Mouse (Mus musculus) fibroblast of lung, adult 2 months (primary cell): ENCODE data around the gene Wdr25.
A peak's percentile ranks its signal among the peaks of the same experiment; 100 is the strongest.

Source experiments
- DNase-seq: peaks from one replicate; pipeline ENCODE4 v3.0.0-alpha.2; 2011; ENCODE audit warnings: low read depth

The Wdr25 gene

DNA sequence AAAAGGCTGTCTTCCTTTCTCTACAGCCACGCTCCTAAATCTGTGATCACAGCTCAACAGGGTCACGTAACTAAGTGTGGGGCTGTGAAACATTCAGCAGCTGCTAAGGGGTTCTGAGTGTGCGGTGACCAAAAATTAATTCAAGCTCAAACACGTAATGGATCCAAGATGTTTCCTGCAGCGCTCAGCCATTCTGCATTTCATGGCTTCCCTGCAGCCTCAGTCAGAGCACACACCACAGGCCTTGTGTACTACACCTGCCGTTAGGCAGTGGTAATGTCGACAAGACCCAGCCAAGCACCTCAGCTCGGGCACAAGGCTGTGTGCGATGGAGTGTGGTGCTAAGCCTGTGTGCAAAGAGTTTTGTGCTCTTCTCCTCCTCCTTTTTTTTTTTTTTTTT lies 94.0 kb downstream of the Wdr25 start:
- no peak for DNase-seq

DNA sequence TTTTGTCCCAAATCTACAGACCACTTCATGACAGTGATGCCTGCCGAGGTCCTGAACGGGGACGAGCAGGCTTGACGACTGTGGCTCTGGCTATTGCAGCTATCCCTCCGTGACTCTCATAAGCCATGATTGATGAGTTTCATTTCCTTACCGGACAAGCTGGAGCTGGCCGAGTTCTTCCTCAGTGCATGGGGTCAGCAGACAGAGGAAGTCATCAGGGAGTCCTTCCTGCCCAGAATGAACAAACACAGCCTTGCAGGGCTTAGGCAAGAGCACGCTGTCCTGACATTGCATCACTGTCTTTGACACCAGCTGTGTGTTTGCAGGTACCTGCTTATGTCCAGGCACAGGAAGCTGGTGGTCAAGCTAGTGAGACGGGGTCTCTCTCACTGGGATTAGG lies 97.0 kb downstream of the Wdr25 start:
- no peak for DNase-seq

DNA sequence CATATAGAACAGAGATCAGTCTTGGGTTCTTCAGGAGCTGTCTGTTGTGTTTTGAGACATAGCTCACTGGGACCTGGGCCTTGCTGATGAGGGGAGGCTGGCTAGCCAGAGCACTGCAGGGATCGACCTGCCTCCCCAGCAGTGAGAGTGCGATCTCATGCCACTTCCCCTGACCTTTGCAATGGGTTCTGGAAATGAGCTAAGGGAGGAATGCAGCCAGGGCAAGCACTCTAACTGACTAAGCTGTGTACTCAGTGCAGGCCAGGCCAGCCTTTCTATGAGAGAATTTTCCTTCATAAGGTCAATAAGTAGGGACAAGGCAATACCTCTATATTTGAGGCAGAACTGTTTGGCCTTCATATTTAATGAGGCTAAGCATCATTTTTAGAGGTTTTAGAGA lies 99.6 kb downstream of the Wdr25 start:
- DNase-seq = no peak

DNA sequence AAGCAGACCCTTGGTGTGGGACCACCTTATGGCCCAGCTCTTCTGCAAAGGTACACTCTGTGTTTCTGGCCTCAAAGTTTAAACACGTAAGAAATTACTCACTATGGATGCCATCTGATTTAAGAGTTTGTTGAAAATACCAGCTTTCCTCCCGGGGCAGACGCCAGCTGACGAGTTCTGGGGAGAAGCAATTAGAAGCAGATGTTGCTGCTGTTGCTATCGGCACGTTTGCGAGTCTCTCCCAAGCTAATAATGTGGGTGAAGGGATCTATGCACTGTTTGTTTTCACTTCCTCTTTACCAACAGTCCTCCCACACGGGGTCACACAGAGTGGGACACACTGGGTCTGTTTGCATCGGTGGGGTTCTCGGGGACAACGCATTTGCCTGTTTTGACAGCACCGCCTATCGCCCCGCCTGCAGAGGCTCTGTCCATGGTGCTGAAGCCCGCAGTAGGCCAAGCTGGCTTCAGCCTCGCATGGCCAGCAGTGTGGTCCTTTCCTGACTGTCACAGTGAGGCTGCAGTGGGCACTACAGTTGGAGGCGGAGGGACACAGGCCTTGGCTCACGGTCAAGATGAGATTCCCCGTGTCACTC lies 101.1 kb downstream of the Wdr25 start:
- DNase-seq = peak; percentile 78

DNA sequence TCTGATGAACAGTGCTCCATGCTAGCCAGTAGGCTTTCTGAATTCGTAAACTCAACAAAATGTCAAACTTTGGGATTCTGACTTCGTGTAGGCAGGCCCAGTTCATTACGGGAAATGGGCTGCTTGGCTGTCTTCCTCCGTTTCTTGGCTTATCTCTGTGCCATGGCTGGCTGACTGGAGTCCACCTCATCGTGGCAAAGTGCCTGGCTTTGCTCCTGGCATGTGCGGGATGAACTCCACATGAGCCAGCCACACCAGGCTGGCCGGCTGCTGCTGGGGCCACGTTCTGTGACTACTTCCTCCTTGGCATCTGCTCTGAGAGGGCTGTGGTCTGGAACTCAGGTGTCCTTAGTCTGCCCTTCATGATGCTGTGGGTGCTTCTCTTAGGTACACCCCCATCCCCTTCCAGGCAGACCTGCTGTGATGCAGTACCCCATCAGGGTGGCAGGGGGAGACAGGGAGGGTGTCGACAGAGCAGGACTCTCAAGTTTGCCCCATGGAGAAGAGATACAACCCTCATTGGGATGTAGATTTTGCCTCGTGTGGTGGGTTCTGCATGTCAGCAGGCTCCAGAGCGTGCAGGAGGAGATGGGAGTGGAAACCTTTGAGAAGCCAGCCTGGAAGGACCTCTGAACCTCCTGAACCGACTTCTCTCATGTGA lies 102.7 kb downstream of the Wdr25 start:
- DNase-seq = no peak

DNA sequence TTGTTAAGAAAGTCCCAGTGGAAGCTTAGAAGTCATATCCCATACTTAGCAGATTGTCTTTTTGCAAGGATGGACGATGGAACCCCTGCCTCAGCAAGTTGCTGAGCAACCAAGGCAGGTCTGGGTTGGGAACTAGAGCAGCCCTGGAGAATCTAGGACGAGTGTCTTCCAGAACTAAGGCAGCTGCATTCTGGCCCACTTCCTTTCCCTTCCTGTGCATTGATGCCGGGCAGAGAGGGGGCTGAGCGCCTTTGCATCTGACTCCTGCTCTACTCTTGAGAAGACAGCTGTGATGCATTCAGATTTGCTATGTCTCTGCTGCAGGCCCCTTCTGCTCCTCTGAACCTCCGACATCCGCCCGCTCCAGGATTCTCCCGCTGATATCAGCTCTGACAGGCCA lies 103.8 kb downstream of the Wdr25 start:
- DNase-seq = no peak

DNA sequence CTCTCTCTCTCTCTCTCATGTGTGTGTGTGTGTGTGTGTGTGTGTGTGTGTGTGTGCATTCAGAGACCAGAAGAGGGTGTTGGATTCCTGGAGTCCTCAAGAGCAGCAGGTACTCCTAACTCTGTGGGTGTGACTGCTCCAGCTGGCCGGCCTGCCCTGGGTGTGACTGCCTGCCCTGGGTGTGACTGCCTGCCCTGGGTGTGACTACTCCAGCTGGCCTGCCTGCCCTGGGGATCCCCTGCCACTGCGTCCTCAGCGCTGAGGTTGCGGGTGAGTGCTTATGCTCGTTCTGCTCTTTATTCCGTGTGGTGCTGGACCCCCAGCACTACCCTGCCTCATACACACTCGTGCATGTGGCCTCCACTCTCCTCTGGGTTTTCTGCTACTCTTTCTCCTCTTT lies 109.5 kb downstream of the Wdr25 start:
- no peak for DNase-seq

DNA sequence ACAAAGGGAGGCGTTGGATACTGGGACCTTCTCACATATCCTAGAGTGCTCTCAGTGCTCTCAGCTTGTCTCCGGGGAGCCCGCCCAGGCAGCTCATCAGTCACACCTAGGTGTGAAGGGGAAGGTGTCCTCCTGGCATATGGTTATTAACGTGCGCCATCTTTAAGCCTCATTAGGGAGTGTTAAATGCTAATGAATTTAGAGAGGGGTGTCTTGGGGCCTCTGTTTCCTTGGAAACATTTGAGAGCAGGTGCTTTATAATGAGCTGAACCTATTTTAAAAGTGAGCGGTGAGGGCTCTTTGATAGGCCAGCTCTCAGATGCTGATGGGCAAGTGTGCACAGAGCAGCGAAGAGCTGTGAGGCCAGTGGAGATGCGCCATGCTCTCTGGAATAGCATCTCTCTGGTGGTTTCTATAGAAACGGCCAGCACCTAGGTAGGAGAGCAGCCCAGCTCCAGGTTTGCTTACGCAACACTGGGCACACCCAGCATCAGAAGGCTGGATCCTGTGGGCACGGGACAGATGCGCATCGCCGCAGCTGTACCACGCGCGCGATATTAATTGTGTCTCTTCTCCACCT lies 116.7 kb downstream of the Wdr25 start:
- DNase-seq = no peak

DNA sequence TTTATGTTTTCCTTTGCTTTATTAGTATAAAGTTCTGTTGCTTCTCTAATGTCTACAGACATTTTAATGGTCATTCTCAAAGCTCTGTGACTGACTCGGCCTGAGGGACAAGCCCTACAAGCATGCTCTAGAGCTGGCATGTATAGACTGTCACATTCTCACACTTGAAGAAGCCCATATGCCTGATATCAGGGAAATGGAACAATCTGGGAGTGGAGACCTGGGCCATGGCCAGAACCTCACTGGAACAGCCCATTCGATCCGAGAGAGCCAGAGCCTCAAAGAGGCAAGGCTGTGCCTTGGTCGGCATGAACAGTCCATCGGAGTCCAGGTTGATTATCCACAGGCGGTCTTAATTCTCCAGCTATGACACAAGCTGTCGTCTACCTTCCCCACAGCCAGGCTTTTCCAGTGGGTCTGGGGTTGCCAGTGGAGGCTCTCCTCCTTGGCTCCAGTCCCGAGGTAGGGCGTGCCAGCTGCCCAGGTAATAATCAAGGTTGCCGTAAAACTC lies 128.8 kb downstream of the Wdr25 start:
- DNase-seq = no peak

DNA sequence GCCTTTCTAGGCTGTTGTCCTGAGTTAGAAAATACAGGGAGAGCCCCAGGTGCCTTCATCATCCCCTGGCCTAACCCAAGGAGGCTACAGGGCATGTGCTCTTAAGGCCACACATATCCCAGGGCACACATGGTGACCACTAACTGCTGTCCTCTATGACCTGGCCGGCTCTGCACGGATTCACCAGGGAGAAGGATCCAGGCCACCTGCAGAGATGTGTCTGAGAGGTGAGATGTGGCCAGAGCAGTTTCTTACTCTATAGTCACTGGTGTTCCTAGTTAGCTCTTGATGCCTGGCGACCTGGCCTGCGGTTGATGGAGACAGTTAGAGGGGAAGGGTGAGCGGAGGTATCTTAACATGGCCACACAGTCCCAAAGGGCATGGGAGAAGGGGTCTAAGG lies 129.5 kb downstream of the Wdr25 start:
- no peak for DNase-seq

DNA sequence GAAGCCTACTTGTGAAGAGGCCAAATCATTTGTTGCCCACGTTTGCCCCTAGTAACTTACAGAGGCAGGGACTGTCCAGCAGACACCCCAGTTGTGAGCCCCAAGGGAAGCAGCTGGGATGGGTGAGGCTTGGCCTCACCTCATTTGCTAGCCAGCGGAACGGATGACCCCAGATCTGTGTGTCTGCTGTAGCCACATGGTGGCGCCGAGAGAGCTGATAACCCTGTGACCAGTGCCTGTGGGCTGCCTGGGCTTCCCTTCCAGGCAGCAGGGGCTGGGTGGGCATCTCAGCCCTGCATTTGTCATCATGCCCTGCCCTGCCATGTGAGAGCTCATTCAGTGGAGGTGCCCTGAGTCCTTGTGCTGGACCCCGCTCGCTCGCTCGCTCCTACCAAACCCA lies 130.3 kb downstream of the Wdr25 start:
- no peak for DNase-seq

DNA sequence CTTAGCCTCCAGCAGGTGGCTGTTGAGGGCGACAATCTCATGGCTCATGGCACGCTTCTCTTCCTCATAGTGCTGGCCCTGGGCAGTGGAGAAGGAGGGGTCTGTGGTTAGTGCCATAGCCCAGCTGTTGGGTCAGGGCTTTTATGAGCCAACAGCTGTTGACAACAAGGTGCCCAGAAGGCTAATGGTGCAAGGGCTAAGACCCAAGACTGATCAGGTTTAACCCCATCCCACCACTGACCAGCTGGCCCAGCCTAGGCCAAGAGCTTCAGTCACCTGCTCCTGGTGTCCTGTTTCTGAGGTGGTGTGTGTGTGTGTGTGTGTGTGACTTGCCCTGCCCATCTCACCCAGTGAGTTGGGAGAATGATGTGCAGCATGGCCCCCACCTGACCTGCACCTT lies 143.6 kb downstream of the Wdr25 start:
- DNase-seq = no peak

DNA sequence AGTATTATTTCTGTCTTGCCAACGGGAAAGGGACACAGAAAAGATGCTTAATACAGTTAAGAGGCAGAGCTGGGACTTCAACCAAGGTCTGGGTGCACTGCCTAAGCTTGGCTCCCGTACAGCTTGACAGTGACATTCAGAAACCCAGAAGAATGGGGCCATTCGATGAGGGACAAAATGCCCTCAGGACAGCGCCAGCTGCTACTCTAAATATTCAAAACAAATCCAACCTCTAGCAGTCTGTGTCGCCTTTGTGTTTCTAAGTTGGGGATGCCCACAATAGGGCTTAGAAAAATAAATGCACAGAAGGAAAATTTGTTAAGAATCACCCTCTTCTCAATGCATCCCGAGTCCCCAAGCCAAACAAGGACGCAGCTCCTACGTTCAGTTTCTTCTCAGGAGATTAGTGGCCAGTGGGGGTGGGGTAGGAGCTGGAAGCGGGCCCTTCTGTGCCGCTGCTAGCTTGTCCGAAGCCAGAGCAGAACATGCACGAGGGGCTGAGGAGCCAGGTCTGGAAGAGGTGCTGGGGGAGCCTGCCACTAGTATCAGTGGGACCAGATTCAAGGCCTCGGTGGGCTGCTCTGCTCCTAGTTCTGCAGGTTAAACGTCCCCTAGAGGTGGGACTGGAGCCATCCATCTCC lies 144.9 kb downstream of the Wdr25 start:
- no peak for DNase-seq

DNA sequence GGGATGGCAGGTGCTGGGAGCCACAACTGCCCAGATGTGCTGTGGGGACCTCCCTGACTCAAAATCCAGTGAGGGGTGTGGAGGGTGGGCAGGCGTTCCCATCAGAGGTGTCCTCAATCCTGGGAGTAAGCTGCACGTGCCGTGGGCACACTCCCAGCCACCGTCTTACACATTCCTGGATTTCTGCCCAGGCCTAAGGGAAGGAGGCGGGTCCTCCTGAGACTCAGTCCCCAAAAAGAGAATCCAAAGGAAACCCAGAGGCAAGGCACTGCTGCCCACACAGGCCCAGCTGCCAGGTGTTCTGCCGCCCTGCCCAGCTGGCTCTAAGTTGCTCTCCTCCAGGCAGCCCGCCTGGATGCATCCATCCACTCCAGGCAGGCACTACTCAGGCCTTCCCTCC lies 145.9 kb downstream of the Wdr25 start:
- DNase-seq = no peak

DNA sequence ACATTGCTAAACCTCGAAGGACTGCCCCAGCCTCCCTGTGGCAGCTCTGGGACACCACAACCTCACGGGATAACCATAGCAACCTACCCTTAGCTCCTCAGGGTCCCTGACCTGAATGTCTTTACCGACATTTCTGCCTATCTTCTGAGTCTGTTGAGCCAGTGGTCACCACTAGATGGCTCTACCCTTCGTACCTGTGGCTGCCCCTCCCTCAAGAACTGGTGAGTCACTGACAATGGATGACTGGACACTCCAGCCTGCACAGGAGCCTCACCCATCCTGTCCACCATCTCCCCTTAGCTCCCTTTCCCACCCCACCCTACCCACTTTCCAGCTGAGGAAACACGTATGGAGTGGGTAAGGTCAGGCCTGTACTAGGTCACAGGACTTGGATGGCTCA lies 151.1 kb downstream of the Wdr25 start:
- no peak for DNase-seq

DNA sequence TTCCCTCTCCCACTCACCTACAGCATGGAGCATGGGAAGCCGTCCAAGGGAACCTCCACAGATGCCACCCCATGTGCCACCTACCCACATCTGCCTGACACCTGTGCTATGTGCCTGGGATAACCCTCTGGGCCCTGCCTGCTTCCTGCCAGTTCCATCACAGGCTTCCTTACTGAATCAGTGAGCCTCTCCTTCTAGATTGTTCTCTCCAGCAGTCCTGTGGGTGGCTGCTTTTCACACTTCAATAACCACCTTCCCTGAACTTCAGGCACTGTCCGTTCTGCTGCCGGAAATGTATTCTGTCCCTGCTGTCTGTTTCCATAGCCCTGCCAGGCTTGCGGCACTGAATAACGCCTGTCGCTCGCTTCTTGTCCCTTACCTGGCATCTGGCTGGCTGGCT lies 152.2 kb downstream of the Wdr25 start:
- DNase-seq = no peak

DNA sequence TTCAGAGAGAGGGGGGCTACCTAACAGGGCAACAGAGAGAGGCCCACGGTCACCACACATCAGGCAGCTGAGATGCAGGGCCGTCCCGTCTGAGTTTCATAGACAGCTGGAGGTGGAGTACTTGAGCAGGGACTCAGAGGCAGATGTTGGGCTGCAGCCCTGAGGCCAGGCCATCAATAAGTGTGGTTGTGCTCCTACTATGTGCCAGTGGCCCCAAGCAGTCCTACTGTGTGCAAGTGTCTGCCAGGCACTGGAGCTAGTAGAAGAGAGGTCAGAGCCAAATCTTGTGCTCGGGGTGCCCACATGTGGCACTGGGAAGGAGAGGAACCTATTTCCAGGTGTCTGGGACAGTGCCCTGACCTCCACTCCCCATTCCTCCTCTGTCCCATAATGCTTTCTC lies 156.5 kb downstream of the Wdr25 start:
- no peak for DNase-seq

DNA sequence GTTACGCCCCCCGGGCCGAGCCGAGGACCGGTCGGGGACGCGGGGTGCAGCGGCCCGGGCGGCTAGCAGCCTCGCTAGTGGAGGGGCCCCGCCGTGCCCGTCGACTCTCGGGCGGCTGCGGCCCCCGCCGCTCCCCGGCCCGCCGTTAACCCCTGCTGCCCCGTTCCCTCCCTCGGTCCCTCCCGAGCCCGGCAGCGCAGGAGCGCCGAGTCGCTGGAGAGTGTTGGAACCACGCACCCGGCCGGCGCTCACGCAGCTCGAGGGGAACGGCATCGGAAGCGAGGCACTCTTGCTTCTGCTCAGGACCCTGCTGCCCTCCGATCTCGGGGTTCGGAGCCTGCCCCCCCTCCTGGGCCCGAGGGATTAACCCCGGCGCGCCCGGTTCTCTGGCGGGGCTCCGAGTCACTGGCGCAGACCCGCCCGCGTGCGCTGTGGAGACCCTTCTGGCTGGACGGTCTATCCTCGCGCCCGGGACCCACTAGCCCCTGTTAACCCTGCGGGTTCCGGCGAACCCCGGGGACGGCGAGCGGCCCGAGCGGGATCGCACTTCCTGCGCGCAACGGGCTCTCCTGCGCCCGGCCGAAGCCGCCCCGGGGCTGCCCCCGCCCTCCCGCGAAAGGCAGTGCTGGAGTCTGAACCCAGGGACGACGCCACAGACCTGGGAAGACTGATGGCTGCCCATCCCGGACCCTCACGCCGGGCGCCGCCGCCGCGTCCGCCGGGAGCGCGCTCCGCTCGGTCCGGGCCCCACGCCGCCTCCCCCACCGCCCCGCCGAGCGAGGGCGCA lies 159.8 kb downstream of the Wdr25 start:
- DNase-seq = no peak

DNA sequence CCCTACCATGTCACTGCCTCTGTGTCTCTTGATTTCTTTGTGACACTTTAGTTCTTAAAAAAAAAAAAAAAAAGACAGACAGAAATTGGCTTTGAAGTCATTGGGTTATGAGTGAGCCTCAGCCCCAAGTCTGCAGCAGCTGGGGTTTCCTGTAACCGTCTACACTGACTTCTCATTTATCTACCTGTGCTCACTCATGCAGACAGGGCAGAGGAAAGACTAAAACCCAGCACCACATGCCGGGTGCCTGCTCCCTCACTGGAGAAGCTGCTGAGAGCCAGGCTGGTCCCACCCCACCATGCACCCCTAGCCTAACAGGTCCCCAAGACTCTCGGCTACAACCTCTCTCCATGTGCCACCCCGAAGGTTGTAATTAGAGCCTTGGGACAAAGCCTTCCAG lies 164.3 kb downstream of the Wdr25 start:
- no peak for DNase-seq

DNA sequence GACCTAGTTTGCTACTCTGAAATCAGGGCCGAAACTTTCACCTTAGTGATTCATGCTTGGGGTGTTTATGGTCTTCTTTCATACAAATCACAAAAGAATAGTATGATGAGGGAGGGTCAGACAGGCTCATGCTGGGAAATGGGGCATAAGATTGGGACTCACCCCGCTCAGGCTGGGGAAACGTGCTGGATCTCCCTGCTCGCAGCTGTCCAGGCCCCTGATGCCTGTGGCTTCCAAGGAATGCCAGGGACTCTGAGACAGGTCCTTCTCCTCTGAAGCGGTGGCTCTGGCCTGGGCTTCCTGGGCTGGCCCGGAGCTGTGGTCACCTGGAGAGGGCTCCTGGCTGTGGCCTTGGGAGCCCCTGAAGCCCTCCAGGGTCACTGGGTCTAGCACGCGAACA lies 165.2 kb downstream of the Wdr25 start:
- DNase-seq = no peak

DNA sequence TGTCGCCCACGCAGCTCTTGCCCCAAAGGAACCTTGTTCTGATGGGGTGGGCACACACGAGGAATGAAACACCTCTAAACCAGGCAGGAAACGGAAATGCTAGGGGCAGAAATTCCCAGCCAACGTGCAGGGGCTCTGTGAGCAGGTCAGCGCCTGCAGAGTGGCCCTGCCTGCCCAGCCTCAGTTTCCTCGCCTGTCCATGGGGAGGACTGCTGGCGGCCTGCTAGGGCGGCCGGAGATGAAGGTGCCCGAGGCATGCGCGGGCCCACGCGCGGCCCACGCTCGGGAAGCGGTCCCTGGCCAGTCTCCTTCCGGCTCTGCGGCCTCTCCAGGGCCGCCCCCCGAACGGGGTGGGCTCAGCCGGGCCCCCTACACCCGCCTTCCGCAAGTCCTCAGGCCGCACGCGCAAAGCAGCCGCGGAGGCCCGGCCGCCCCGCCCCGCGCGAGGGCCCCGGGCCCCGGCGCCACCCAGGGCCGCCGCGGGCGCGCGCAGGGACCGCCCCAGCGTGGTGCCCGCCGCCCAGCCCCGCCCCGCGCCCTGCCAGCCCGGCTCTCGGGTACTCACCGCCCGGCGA lies 174.2 kb downstream of the Wdr25 start:
- no peak for DNase-seq

DNA sequence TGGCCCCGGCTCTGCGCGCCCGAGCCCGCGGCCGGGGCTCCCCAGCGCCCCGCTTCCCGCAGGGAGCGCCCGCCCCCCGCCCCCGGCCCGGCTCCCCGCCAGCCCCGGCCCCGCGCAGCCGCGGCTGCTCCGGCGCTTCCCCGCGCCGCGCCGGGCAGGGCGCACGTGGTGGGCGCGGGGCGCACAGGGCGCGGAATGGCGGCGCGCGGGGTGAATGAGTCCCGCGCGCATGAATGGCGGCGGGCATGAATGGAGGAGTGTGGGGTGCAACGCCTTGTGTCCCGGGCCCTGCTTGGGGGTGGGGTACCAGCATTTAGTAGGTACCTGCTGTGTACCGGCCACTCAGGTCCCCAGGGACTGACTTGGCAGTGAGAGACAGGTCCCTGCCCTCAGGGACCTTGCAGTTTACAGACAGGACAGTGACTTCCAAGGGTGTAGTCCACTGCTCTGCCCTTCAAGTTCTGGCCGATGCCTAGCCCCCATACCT lies 174.8 kb downstream of the Wdr25 start, which contains the start of gene Begain:
Begain (minus strand) TSS at position 51 of the 487 bp plus-strand sequence.
- no peak for DNase-seq
